Mouse (Mus musculus): ENCODE results near the gene Slc3a1.

Slc3a1 gene

DNA sequence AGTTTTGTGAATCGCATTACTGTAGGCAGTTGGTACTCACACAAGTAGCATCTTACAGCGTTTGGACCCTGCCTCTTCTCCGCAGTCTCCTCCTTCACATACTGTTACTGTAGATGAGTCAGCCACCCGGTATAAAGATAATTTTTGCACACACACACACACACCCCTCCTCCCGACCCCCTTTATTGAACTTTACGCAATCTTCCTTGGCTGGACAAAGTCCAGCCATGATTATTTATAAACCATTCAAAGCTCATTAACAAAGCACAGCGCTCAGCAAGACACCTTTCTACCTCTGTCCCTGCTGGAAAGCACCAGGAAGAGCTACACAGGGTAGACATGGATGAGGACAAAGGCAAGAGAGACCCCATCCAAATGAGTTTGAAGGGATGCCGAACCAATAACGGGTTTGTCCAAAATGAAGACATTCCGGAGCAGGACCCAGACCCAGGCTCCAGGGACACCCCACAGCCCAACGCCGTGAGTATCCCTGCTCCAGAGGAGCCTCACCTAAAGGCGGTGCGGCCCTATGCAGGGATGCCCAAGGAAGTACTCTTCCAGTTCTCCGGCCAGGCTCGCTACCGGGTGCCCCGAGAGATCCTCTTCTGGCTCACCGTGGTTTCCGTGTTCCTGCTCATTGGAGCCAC, at the start of gene Slc3a1:
Slc3a1 (plus strand) TSS at position 284 of the 647 bp plus-strand sequence.
- no peak for DNase-seq

DNA sequence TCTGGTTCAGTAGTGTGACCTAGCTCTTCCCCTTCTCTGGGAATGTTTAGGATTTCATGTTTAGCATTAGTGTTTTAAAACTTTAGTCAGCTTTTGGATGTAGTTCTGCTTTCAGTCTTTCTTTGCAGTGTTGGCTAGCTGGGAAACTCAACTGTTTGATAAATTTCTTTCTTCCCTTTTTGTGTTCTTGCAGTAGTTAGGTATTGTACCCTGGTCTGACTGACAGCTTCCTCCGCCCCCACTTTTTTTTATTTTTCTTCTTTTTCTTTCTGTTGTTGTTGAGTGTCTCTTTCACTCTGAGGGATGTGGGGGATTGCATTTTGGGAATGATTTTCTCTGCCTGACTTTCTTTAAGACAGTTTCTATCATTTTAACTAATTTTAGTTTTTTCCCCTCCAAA, 46.5 kb upstream of the Slc3a1 start:
- DNase-seq = no peak

GRCm38 (mm10) chr17:84982735-84983134, 45.4 kb upstream of the Slc3a1 start:
- DNase-seq = no peak

DNA sequence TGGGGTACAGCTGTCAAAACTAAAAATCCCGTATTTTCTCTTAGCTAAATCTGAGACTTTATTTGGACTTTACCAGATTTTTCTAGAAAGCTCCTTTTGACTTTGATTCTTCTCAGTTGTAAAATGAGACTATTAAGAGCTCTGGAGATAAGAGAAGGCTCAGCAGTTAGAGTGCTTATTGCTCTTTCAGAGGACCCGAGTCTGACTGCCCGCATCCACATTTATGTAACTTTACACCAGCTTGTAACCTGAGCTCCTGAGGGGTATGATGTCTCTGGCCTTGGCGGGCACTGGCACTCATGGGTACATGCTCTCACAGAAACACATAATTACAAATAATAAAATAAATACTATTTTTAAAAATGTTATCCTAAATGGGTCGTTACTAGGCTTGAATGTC, 41.8 kb upstream of the Slc3a1 start:
- no peak for DNase-seq

DNA sequence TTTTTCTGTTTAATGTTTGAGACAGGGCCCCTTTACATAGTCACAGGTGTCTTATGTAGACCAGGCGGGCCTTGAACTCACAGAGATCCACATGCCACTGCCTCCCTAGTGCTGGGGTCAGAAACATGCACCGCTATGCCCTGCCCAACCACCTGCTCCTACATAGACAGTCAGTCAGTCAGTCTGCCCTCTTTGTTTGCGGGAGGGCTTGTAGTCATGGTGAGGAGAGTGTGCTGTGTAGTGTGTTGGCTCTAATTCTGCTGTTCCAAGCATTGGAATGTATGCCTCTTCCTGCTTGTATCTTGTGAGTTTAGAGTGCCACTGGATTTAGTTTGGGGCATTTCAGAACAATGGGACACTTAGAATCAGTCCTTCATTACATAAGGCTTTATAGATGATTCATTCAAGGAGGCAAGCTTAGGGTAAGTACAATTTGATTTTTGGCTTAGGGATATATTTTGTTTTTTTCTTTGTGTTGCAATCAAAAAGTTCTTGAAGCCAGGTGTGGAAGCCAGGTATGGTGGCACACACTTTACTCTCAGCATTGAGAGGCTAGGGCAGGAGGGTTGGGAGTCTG, 40.3 kb upstream of the Slc3a1 start:
- no peak for DNase-seq

DNA sequence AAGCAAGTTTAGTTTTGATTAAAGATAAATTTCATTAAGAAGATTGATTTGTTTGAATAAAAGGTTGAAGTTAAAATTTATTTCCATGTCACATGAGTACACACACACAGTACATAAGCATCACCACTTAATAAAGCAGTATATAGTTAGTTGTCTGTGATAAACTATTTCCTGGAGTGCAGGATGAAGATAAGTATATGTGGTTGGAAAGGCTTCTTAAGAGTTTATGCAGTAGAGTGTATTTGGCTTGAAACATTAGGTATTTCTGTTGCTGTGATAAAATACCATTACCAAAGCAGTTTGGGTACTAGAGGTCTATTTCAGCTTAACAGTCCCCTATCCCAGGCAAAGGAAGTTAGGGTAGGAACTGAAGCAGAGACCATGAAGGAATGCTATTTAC, 39.7 kb upstream of the Slc3a1 start:
- no peak for DNase-seq

DNA sequence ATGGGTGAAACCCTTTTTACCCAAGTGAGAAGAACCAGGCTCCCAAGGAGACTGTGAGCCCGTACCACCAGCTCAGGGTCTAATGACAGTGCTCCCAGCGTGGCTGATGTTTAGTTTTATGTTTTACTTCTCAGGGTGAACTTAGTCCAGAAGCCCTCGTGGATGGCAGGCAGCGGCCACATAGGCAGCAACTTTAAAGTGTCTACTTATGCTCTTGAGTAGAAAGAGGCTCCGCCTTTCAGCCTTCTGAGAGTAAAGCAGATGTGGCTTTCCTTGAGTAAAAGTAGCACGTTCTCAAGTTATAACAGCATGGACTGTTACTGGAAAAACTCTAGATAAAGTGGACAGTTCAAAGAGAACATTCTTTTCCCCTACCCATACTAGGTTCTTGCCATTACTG, 32.3 kb upstream of the Slc3a1 start:
- DNase-seq = no peak

DNA sequence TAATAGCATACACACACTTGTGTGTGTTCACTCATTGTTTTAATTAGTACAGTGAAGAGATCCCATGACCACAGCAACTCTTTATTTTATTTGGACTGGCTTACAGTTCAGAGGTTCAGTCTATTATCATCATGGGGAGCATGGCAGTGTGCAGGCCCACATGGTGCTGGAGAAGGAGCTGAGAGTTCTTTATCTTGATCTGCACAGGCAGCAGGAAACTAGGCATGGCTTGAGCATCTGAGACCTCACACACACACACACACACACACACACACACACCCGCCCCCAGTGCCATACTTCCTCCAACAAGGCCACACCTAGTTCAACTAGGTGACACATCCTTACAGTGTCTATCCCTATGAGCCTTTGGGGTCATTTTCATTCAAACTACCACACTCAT, 30.5 kb upstream of the Slc3a1 start:
- no peak for DNase-seq

DNA sequence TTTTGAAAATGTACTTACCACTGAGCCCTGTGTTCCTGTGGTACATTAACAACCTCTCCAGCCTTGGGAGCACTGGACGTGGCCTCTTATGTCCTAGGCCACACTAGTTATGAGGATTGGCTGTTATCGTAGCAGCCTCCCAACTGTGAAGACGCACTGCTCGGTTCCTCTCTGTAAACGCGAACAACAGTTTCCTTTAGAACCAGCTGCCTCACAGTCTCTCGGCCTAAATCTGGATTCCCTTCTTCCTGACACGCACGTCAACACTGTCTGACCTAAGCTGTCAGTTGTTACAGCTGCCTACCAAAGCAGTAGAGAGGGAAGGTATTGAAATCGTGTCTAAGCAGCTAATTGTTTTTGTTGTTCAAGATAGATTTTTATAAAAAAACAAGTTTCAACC, 28.5 kb upstream of the Slc3a1 start:
- DNase-seq = no peak

DNA sequence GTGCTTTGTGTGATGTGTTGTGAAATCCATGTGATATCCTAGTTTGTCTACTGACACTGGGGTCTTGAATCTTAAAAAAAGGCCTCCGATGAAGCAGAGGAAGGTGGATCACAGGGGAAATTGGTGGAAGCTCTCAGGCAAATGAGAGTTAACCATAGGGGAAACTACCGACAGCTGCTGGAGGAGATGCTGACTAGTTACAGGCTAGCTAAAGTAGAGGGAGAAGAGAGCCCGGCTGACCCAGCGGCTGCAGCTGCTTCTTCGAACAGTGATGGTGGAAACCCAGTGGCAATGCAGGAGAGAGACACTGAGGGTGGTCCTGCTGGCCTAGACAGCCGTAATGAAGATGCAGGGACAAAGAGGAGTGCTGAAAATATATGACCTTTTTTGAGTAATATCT, 14.7 kb upstream of the Slc3a1 start:
- no peak for DNase-seq

DNA sequence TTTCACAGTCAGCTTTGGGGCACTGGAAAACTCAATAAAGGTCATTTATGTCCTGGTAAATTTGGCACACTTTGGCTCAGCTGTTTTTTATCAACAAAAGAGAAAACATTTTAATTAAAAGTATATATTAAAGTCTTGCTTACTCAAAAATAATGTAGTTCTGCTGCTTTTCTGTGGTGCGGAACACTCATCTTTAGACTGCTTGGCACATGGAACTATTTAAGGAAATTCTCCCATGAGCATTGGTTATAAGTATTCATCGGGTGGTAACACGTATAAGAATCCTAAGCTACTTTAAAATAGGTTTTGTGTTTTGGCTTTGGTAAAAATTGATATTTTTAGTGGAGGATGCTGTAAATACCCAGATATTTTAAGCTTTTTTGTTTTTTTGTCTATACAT, 13.5 kb upstream of the Slc3a1 start:
- no peak for DNase-seq

GRCm38 (mm10) chr17:85018344-85018743, 9.8 kb upstream of the Slc3a1 start:
- DNase-seq = no peak

GRCm38 (mm10) chr17:85018794-85019193, 9.4 kb upstream of the Slc3a1 start:
- no peak for DNase-seq

GRCm38 (mm10) chr17:85020343-85020742, 7.8 kb upstream of the Slc3a1 start:
- DNase-seq = no peak

- DNase-seq = peak; percentile 65
These were observed 4.7 kb upstream of the Slc3a1 start for GRCm38 (mm10) chr17:85023247-85024167.

- no peak for DNase-seq
These were observed 3.9 kb upstream of the Slc3a1 start for GRCm38 (mm10) chr17:85024237-85024636.

DNA sequence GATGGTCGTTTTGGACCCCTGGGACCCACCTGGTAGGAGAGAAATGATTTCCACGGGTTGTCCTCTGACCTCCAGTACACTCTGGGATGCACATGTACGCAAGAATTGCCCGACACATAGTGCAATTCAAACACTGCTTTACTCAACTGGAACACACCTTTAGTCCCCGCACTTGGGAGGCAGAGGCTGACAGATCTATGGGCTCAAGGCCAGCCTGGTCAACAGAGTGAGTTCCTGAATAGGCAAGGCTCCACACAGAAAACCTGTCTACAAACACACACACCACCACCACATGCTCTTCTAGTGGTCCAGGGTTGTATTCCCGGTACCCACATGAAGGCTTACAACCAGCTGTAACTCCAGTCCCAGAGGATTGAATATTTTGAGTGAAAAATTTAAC, 3.0 kb upstream of the Slc3a1 start:
- no peak for DNase-seq

GRCm38 (mm10) chr17:85026436-85026835, 1.7 kb upstream of the Slc3a1 start:
- no peak for DNase-seq

DNA sequence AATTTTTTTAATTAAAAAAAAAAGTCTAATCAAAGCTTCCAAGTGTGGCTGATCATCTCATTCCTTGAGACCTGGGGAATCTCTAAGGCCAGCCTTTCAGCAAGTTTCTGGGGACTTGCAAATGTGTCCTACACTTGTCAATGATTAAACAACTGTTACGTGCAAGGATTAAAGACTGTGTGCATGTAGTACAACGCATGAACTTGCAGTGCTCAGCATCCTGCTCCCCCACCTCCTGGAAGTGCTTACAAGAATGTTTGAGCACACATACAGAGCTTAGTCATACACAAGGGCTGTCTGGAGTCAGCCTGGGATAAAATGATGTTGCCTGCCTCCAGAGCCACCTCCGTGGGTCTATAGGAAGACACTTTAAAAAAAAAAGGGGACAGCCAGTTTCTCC, 929 bp upstream of the Slc3a1 start:
- DNase-seq = no peak

DNA sequence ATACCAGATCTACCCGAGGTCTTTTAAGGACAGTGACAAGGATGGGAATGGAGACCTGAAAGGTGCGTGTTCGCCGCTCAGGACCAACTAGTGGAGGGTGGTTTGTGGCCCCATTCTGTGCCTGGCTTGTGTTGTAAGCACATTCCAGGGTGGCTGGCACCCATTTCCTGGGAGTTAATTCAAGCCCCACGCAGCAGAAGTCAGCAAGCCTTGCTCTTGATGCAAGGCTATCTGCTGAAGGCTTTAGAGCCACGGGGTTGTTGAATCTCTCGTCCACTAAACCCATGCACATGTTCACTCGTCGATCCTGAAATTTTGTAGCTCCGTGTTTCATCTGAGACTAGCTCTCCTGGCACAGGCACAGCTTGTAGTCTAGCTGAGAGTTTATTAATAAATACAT, 621 bp downstream of the Slc3a1 start:
- DNase-seq = no peak

GRCm38 (mm10) chr17:85030651-85031050, 2.5 kb downstream of the Slc3a1 start:
- DNase-seq = no peak

GRCm38 (mm10) chr17:85033087-85033486, 4.9 kb downstream of the Slc3a1 start:
- DNase-seq = no peak

DNA sequence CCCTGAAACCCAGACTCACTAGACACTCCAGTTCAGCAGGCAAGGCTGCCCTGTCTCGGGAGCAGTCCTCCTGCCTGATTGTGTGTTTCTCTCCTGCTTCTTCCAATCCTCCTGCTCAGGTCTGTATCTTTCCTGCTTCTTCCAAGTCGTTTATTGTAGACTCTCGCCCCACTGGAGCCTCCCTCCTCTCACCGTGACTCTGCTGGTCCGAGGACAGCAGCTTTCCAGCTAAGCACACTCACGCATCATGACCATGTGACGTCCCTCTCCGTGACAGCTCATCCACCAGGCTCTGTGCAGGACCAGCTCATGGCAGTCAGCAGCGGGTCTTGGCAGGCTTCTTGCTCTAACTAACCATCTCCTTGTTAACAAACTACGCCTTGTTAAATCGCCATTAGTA, 5.9 kb downstream of the Slc3a1 start:
- no peak for DNase-seq

DNA sequence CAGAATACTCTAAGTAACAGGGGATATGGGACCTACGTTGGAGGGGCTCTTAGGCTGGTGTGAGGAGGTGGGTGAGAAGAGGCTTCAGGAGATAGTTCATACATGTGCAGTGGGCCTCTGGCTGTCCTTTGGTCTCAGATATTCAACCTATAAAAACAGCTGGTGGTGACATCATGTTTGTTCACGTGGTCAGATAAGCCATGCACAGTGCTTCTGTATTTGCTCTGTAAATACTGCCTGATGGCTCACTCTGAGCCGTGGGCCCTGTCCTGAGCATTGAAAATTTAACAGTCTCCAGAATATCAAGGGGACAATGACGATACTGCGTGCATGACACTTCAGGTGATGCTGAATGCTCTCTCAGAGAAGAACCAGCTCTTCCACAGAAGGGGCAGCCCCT, 9.7 kb downstream of the Slc3a1 start:
- DNase-seq = no peak

Measured in cerebellum, adult 9-10 months (tissue).